Mouse (Mus musculus) ES-Bruce4 (cell line): ENCODE data around the gene Map7d1.

ENCODE experiments used
- CTCF ChIP-seq: IDR thresholded peaks from one replicate; pipeline ENCODE4 v1.8.1; 2011; ENCODE audit warnings: low read depth, low read length
- POLR2A ChIP-seq: IDR thresholded peaks from one replicate; pipeline ENCODE4 v1.8.1; 2011; ENCODE audit warnings: low read length; ENCODE audit not compliant: insufficient read depth

- no peak for TF ChIP-seq CTCF
- no peak for TF ChIP-seq POLR2A
These were observed 19.5 kb downstream of the Map7d1 start for GRCm38 (mm10) chr4:126236467-126237280.
